Mouse (Mus musculus): ENCODE results near the gene Gpcpd1.
A peak's percentile ranks its signal among the peaks of the same experiment; 100 is the strongest.

Gene Gpcpd1

DNA sequence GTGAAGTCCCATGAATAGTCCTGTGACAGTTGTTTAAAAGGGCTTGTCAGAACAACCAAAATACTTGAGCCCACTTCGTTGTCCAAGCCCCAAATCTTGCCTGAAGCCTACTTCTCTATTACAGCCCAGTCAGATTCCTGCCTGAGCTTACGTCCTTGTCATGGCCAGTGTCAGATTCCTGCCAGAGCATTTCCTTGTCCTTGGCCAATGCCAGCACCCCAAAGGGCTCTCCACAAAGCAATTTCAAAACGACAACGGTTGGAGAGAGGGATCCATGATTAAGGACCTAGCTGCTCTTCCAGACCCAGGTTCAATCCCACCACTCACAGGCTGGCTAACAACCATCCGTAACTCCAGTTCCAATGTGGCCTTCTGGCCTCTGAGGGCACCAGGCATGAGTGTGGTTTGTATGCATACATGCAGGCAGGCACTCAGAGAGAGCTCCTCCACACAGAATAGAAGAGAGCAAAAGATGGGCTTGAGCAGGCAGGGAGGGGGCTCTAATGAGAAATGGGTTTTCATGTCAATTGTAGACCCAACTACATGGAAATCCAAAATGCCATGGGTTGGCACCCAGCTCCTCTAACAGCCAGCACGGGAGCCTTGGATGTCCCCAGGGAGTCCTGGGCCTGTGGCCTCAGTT lies 70.2 kb downstream of the Gpcpd1 start:
- no peak for DNase-seq (ENCODE audit: low spot score in 2 of 2)

- DNase-seq (ENCODE audit: low spot score in 2 of 2) = peak in 1 of 2 experiments; percentile 44
Measured at GRCm38 (mm10) chr2:132516130-132517030, 71.1 kb downstream of the Gpcpd1 start.

GRCm38 (mm10) chr2:132515607-132516006 lies 71.9 kb downstream of the Gpcpd1 start:
- no peak for DNase-seq (ENCODE audit: low spot score in 2 of 2)

DNA sequence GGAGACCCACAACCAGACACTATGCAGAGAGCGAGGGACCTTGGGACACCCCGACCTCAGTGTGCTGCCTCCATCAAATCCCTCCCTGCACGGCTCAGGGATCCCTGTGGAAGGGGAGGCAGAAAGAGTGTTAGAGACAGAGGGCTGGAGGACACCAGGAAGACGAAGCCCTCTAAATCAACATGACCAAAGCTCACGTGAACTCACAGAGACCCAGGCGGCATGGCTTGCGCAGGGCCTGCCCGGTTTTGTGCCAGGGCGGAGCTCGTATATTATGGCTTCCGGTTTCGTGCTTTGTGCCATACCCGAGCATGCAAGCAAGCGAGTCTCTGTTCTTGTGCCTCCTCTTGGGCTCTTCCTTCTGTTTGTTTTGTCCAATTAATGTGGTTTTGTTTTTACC lies 72.5 kb downstream of the Gpcpd1 start:
- no peak for DNase-seq (ENCODE audit: low spot score in 2 of 2)

DNA sequence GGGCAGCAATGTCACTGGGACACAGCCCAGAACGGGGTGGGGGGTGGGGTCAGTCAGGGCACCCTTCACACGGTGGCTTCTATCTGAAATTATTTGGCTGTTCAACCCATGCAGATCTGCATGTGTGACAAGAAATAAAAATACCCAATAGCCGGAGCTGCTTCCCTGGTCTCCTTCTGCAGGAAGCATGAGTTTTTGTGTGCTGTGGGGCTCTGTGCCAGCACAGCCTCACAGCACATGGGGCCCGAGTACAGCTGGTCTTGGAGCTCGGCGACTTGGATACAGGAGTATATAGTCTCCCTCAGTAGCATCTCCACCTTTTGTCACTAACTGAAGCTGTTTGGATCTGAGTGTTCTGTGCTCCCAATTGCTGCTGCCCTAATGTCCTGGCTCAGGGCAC lies 73.2 kb downstream of the Gpcpd1 start:
- peak; percentile 30 to 32 for DNase-seq (ENCODE audit: low spot score in 2 of 2)

DNA sequence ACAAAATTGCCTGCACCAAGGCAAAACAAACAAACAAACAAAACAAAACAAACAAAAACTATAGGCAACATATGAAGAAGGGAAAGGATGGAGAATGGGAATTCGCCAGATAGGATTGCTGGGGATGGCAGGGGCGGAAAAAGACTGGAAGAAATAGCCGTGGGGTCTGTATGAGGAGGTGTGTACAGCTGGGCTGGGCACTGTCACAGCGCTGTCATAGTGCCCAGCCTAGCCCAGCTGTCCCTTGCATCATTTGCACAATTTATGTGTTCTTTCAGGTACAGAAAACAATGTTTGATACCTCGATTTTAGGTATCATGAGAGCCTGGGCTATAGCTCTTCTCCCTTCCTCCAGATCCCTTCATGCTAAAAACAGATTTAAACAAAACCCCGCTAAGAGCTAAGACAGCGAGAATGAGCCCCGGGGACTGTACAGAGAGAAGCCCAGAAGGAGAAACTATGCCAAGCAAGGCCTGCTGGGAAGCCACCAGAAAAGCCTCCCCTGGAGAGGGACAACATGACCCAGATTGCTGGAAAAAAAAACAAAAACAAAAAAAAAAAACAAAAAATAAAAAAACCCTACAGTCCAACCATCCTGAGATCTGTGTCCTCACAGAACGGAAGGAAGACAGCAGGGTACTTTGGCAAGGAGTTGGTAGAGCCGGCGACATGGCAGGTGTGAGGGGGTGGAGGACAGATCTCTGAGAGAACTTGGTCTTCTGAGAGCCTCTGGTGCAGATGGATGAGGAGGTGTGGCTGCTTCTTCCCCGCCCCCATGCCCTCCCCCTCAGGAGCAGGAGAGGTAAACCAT lies 74.0 kb downstream of the Gpcpd1 start:
- no peak for DNase-seq (ENCODE audit: low spot score in 2 of 2)

DNA sequence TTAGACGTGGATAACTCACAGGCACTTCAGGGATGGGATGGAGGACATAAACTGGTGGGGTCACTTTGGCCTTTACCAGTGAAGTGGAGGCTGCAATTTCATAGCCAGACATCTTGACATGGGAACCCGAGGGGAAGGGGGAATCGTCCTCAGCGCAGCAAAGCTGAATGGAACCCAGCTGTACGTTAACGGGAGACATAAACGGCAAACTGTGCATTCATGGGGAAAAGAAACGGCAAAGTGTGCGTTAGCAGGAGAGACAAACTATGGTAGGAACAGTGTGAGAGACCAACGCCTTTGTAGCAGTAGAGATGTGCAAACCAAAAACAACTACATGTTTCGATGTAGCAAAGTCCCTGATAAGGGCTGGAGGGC lies 74.6 kb downstream of the Gpcpd1 start:
- DNase-seq (ENCODE audit: low spot score in 2 of 2) = no peak

- no peak for DNase-seq (ENCODE audit: low spot score in 2 of 2)
Measured at GRCm38 (mm10) chr2:132512051-132512976, 75.2 kb downstream of the Gpcpd1 start.

DNA sequence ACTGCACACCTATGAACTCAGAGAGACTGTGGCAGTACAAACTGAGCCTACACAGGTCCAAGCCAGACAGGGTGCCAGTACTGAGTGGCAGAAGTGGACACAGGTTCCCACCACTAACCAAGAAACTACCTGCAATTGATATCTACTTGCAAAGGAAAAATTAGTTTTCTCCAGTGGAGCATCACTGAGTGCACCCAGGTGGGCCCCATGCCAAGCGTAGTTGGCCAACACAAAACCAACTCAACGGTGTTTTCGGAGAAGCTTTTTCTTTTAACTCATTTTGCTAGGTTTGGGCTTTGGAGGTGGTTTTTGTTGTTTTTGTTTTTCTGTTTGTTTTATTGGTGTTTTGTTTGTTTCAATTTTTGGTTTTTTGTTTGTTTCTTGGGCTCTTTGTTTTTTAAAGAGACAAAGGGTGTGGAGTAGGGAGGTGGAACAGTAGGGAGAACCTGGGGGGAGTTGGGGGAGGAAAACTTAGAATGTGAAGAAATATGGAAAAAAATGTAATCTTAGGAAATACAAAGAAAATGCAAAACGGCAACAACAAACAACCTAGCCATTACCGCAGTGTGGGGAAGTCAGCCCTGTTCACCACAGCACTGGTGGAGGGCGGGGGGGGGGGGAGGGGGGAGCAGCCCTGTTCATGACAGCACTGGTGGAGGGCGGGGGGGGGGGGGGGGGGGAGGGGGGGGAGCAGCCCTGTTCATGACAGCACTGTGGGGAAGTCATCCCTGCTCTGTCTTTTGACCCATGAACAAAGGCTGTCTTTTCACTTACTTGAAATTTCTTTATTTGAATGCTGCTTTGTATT lies 76.3 kb downstream of the Gpcpd1 start:
- no peak for DNase-seq (ENCODE audit: low spot score in 2 of 2)

DNA sequence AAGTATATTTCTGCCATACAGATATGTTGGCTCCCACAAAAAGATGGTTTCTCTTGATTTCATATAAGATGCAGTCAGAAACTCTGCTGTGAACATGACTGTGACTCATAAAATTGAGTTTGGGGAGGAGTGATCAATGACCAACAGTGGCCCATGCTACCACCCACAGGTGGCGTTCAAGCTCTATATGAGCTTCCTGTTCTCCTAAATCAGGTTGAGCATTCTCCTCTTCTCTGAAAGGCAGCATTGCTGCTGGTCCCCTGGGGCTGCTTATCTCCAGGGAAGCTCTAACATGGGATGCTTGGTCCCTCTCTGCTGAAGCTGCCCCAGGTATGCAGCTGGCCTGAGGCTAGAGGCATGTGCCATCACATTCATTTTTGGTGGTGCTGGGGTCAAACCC lies 77.8 kb downstream of the Gpcpd1 start:
- DNase-seq (ENCODE audit: low spot score in 2 of 2) = no peak

DNA sequence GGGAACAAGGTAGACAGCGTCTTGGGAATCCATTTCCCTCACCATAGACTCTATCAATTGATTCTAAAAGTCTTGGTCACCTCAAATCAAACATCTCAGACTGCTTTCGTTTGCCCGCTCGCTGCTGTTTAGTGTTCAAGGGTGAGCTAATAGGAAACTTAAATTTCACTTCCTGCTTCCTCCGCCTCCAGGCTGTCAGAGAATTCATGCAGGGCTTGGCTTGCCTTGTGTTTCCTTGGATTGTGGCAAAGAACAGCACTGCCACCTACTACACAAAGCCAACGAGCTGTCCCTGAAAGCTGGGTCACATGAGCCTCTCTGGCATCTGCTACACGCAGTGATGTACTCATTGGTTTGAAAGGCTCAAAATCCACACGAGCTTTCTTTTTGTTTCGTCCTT lies 78.3 kb downstream of the Gpcpd1 start:
- no peak for DNase-seq (ENCODE audit: low spot score in 2 of 2)

DNA sequence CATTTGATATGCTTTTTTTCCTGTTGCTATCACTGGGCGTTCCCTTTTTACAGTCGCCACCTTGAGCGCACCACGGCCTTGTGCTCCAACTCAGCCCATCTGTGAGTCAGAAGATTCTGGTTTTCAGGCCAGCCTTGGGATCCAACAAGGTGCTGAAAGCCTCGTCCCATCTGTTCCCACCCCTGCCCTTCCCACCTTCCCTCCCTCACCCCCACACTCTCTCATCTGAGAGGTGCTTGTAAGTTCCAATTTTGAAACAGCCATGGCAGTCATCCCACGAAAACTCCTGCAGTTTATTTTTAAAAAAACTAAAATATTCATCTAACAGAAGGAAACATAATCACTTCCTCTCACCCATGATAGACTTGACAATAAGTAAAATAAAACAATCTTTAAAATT lies 80.0 kb downstream of the Gpcpd1 start:
- no peak for DNase-seq (ENCODE audit: low spot score in 2 of 2)

GRCm38 (mm10) chr2:132507091-132507490 lies 80.4 kb downstream of the Gpcpd1 start:
- no peak for DNase-seq (ENCODE audit: low spot score in 2 of 2)

DNA sequence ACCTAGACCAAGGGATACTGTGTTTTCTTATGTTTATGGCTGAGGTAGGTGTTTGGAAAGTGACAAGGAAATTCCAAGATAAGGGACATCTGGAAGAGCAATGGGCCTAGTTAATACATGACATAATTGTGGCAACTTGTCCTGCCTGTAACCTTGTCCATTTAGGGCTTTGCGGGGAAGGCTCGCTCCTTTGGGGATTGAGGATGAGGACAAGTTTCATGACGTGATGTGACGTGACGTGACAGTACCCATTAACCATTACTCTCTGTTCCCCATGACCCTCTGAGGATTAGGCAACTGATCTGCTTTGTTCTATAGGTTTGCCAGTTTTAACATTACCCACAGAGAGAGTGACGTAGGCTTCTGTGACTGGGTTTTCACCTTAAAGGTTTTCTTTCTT lies 81.7 kb downstream of the Gpcpd1 start:
- DNase-seq (ENCODE audit: low spot score in 2 of 2) = no peak

GRCm38 (mm10) chr2:132498344-132498743 lies 89.2 kb downstream of the Gpcpd1 start:
- DNase-seq (ENCODE audit: low spot score in 2 of 2) = no peak

DNA sequence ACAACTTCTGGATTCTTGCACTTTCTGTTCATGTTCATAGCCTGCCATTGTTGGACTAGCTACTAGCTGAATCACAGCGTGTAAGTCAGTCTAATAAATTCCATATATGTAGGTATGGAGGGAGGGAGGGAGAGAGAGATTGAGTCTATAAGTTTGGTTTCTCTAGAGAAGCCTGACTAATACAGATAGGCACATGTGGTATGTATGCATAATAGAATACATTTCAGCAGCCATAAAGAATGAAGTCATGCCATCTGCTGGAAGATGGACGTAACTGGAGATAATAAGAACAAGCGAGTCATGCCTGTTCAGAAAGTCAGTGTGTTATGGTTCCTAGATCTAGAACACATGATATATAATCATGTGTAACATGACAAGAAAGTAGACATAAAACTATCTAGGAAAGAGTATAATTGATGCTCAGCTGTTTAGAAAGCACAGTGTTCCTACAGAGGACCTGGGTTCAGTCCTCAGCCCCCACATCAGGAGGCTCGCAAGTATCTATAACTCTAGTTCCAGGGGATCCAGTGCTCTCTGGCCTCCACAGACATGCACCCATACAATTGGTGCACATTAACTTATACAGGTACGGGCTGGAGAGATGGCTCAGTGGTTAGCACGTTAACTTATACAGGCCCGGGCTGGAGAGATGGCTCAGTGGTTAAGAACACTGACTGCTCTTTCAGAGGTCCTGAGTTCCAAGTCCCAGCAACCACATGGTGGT lies 90.0 kb downstream of the Gpcpd1 start:
- no peak for DNase-seq (ENCODE audit: low spot score in 2 of 2)

GRCm38 (mm10) chr2:132493184-132493583 lies 94.3 kb downstream of the Gpcpd1 start:
- no peak for DNase-seq (ENCODE audit: low spot score in 2 of 2)

GRCm38 (mm10) chr2:132485454-132485853 lies 102.1 kb downstream of the Gpcpd1 start:
- peak; percentile 13 to 36 for DNase-seq (ENCODE audit: low spot score in 2 of 2)

DNA sequence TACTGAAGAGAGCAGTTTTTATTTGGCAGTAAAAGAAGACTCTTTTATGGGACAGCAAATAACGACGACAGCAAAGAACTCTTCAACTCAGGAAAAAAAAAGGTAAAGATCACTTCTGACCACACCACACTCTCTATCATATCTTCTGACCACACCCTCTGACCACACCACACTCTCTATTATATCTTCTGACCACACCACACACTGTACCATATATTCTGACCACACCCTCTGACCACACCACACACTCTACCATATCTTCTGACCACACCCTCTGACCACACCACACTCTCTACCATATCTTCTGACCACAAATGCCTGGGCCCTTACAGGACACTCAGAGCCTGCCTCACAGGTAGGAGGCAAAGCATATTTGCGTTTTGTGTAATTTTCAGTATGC lies 106.0 kb downstream of the Gpcpd1 start:
- no peak for DNase-seq (ENCODE audit: low spot score in 2 of 2)
